Mouse (Mus musculus) liver (tissue): ENCODE results near the gene Slc24a3.
A peak's percentile ranks its signal among the peaks of the same experiment; 100 is the strongest.

Experiments
- DNase-seq: peaks from one replicate; pipeline ENCODE4 v3.0.0-alpha.2; 2020; ENCODE audit warnings: mixed read lengths

Slc24a3 gene

GRCm38 (mm10) chr2:145373803-145374202 lies 206.2 kb downstream of the Slc24a3 start:
- DNase-seq: no peak

- DNase-seq: peak; percentile 3
Measured at GRCm38 (mm10) chr2:145382908-145383770, 215.6 kb downstream of the Slc24a3 start.

GRCm38 (mm10) chr2:145384221-145384620 lies 216.7 kb downstream of the Slc24a3 start:
- no peak for DNase-seq

- no peak for DNase-seq
Measured at GRCm38 (mm10) chr2:145385220-145385619, 217.7 kb downstream of the Slc24a3 start.

GRCm38 (mm10) chr2:145385773-145386172 lies 218.2 kb downstream of the Slc24a3 start:
- no peak for DNase-seq

DNA sequence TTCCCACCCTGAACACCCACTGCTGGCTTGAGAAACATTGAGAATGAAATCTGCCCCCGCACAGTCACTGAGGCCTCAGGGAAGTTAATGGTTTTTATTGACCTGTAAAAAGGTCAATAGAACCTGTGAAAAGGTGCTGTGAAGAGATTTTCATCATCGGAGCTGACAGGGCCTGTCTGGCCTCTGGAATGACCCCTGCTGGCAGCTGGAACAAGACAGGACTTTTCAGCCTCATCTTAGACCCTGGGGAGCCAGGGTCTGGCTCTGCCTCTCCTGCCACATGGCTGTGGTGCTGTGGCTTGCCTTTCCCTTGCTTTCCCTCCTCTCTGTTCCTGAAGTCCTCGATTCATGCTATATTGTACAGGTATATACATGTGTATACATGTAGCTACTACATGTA lies 228.2 kb downstream of the Slc24a3 start:
- DNase-seq: no peak

DNA sequence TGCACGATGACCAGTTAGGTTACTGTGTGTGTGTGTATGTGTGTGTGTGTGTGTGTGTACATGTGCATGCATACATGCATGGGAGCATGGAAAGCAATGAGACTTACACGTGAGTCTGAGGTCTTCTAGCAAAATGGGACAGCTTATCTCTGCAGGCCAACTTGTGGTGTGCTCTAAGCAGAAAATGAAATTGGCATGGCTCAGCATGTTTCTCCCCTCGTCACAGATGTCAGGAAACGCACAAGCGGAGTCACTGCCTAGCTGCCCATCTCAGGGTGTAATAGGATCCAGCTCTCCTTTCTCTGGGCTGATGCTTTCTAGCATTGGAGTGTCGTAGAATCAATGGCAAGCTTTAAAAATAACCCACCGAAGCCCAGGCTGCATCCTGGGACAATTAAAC lies 229.0 kb downstream of the Slc24a3 start:
- no peak for DNase-seq

DNA sequence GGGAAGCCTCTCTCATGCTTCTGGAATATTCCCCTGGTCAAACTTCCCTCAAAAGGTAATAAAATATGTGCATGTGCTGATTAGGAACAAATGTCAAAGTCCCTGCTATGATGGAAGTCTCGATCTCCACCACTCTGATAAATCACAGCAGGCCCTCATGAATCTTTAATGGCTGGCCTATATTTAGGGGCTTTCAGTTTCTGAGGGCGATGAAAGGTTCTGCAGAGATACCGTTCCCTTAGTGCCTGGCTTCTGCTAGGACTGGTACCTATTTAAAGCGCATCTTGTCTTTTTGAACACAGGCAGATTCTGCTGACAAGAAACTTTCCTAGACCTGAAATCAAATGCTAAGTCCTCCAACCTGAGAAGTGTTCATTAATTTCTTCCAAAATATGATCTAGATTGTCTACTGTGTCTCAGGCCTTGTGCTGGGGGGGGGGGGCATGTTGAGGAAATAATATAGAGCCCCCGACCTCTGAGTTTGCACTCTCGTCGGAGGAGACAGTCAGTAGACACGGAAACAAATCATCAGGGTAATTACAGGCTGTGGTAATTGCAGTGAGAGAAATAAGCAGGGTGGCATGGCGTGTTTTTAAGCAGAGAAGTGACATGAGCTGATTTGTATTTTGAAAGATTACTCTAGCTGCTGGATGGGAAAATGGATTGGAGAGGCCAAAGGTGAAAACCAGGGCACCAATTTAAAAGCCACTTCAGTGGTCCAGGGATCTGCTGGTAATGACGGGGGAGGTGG lies 230.1 kb downstream of the Slc24a3 start:
- DNase-seq: no peak

- no peak for DNase-seq
Measured at GRCm38 (mm10) chr2:145401240-145401805, 233.8 kb downstream of the Slc24a3 start.

- DNase-seq: no peak
Measured at GRCm38 (mm10) chr2:145401996-145402395, 234.4 kb downstream of the Slc24a3 start.

DNA sequence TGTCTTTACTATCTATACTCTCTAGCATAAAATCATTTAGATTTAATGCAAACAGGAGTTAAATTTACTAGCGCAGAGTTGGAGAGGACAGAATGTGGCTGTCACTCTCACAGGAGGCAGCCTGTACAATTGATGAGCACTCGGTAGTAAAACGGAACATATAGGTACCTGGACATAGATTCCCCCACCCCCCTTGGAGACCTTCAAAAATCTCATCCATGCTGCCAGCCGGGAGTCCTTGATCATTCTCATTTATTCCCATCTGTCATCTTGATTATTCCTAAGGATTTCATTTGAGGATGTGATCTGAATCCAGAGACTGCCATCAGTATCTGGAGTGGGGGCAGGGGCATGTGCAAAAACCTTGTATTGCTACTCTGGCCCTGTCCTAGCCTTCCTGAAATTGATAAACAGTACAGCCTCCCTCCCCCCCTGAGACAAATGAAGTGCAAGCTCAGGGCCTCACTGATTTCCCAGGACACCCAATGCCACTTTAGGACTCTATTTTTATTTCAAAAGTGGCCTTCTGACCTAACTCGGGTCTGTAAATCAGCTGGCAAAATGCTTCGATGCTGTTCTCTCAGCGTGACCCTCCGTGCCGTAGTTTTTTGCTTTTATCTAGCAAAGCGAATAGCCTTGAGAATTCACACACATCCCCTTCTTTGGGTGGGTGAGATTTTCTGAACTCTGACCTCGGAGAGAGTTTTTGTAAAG lies 237.4 kb downstream of the Slc24a3 start:
- no peak for DNase-seq

- no peak for DNase-seq
Measured at GRCm38 (mm10) chr2:145405746-145406145, 238.2 kb downstream of the Slc24a3 start.

GRCm38 (mm10) chr2:145417738-145418137 lies 250.2 kb downstream of the Slc24a3 start:
- DNase-seq: no peak

DNA sequence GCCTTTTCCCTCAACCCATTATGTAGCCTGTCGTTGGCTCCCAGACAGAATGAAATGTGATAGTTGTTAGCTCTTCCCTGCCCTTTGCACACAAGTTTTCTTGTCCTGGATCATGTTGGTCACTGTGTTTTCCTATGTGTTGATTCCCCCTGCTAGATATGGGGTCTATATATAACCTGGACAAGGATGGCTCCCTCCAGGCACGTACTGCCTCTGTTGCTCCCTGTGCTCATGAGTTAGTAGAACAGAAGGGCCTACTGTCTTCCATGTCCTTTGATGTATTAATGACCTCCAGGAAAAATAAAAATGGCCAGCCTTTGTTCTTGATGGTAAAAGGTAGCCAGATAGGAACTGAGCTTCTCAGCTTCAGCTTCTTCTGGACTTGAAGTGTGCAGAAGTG lies 251.5 kb downstream of the Slc24a3 start:
- no peak for DNase-seq

- no peak for DNase-seq
Measured at GRCm38 (mm10) chr2:145420967-145421888, 253.7 kb downstream of the Slc24a3 start.

DNA sequence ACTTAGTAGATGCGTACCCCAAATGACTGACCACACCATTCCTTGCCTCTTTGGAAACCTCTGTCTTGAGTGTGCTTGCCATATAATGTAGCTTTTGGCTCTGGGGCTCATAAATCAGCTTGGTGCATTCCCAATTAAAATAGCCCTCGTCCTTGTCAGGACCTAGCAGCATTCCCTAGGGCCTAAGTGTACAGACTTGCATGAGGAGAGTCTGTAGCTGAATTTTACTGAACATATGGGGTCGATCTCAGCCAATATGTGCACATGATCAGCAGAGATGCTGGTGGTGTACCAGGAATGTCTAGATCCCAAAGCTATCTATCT lies 254.3 kb downstream of the Slc24a3 start:
- no peak for DNase-seq

DNA sequence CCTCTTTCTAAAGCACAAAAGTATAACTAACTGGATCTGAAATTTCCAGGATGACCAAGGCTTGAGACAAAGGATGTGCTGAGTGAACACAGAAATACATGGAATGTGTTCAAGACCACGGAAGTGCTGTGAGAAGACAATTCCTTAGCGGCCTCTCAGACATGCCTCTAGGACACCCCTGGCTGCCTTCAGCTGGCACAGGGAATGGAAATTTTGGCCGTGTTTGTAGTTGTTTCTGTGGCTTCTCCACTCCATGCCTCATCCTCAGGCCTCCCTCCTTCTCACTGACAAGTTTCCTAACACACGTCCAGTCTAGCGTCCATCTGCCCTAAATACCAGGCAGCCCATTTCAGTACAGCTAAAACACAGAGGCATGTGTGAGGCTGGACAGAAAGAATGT lies 262.4 kb downstream of the Slc24a3 start:
- DNase-seq: no peak

GRCm38 (mm10) chr2:145434068-145434467 lies 266.5 kb downstream of the Slc24a3 start:
- DNase-seq: no peak

DNA sequence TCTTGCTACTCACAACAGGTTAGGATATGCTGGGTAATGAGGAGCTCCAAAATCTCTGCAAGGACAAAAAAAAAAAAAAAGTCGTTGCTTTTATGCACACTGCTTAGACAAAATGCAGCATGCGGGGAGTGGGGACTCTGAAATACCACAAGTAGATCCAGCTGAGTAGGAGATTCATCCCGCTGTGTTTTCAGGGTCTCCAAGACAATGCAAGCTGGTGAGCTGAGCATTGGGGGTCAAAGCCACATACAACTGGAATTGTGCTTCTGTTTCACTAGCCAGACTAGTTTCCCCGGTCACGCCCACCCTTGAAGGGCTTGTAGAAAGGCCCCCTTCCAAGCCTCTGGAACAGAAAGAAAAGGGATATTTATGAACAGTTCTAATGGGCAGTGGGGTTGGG lies 270.8 kb downstream of the Slc24a3 start:
- no peak for DNase-seq

DNA sequence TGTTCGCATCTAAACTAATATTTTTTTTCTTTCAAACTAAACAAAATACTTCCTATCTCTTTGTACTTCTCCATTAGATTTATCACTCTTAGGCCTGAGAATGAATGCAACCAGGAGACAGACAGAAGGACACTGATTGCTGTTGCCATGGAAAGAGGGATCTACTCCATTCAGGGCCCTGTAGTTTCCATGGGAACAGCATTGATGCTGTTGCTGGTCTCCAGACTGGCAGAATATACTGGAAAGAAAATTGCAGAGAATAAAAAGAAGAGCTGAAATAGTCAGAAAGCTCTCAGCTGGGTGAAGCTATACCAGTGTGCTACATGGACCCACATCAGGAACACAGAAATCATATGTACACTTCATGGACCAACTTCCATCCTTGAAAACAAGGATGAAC lies 272.2 kb downstream of the Slc24a3 start:
- no peak for DNase-seq

- DNase-seq: no peak
Measured at GRCm38 (mm10) chr2:145457106-145457747, 289.7 kb downstream of the Slc24a3 start.
